In the genomic region with DNA sequence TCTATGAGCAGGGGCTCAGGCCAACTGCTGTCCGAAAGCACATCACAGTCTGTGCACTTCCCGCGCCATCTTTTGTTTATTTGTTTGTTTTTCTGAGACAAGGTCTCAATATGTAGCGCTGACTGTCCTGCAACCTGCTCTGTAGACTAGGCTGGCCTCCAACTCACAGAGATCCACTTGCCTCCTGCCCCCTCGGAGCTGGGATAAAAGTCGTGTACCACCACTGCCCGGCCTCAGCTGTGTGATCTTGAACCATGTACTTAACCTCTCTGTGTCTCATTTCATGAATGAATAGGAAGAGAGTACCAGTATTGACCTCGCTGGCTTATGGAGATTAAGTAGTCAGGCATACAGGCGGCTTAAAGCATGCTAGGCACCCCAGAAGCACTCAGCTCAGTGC, we compare ENCODE assay signal across 13 mouse cellular contexts. TPM values are rescaled to one million over a fixed set of nuclear protein-coding genes. Genes with fewer than 3 reads are reported as not detected.
DNase-seq lines count a peak whose midpoint lies in the region; ATAC-seq and TF ChIP-seq lines count a peak whose summit lies in the region.
"Had no signal": no experiment of that assay in that cellular context is flagged by ENCODE, and none has a peak within 500 bp of the region (broad histone marks: within the 10 kb centered on the region; RNA-seq: fewer than 3 reads in every experiment).

No protein-coding gene starts in this region.

- 86% methylated on average over 9 of the region's 9 CpGs for whole genome bisulfite sequencing in heart, adult 2 months
- 83% methylated on average over 9 of the region's 9 CpGs for WGBS in heart, embryonic 11.5 days (ENCODE audit: insufficient replicate concordance)
- WGBS in kidney, embryonic 15.5 days, result 73% methylated on average over 9 of the region's 9 CpGs
- 87% methylated on average over 9 of the region's 9 CpGs for WGBS in midbrain, embryonic 10.5 days
- 82% methylated on average over 9 of the region's 9 CpGs for whole genome bisulfite sequencing in midbrain, embryonic 14.5 days
- WGBS in liver, embryonic 15.5 days (ENCODE audit: insufficient replicate concordance), result 81% methylated on average over 9 of the region's 9 CpGs

- no peak overlapping the region for H3K4me3 ChIP-seq in heart, adult 2 months
- no peak overlapping the region for H3K4me3 ChIP-seq in heart, embryonic 11.5 days (ENCODE audit: low read depth, low read length)
- no peak overlapping the region for H3K4me3 ChIP-seq in kidney, embryonic 15.5 days (replicated peaks)
- H3K4me3 ChIP-seq in midbrain, embryonic 10.5 days, result no peak overlapping the region
- no peak overlapping the region for H3K4me3 ChIP-seq in midbrain, embryonic 14.5 days (replicated peaks; ENCODE audit: low read depth, low read length)
- H3K4me3 ChIP-seq in liver, embryonic 15.5 days (replicated peaks), result no peak overlapping the region
- H3K4me3 ChIP-seq: forebrain, embryonic 10.5 days; limb, embryonic 10.5 days had no signal

- ATAC-seq in heart, embryonic 11.5 days (replicated peaks; ENCODE audit: insufficient number of reproducible peaks, low FRiP score, low TSS enrichment), result no peak
- ATAC-seq in kidney, embryonic 15.5 days (replicated peaks; ENCODE audit: low FRiP score), result no peak
- ATAC-seq in midbrain, embryonic 14.5 days (ENCODE audit: low FRiP score, low TSS enrichment), result no peak
- ATAC-seq in liver, embryonic 15.5 days (ENCODE audit: insufficient read depth), result no peak

- DNase-seq in heart, adult 2 months, result no peak
- DNase-seq in kidney, adult 8-10 months, result no peak
- no peak for DNase-seq in midbrain, embryonic 10.5 days (ENCODE audit: low spot score)
- DNase-seq in midbrain, embryonic 14.5 days, result no peak
- DNase-seq in frontal cortex, postnatal 25 days (ENCODE audit: low spot score in 2 of 2), result no peak
- DNase-seq: kidney, adult 11 months; thymus, postnatal 4 days had no signal

- no peaks in the 10 kb centered on the region for H3K27me3 ChIP-seq in heart, adult 2 months (ENCODE audit: control insufficient read depth, insufficient read depth, low read length)
- no peaks in the 10 kb centered on the region for H3K27me3 ChIP-seq in heart, embryonic 11.5 days (ENCODE audit: control insufficient read depth, insufficient read depth, low read length)
- H3K27me3 ChIP-seq in kidney, embryonic 15.5 days, result no peaks in the 10 kb centered on the region
- H3K27me3 ChIP-seq in midbrain, embryonic 10.5 days (ENCODE audit: low read depth, poor library complexity, severe bottlenecking), result no peaks in the 10 kb centered on the region
- no peaks in the 10 kb centered on the region for H3K27me3 ChIP-seq in midbrain, embryonic 14.5 days (ENCODE audit: control insufficient read depth, insufficient read depth, low read length)
- no peaks in the 10 kb centered on the region for H3K27me3 ChIP-seq in liver, embryonic 15.5 days

- H3K27ac ChIP-seq in heart, adult 2 months, result peak overlapping the region; percentile 96
- no peak overlapping the region for H3K27ac ChIP-seq in heart, embryonic 11.5 days (ENCODE audit: low read depth, low read length)
- peak overlapping the region; percentile 87 for H3K27ac ChIP-seq in kidney, embryonic 15.5 days
- H3K27ac ChIP-seq in midbrain, embryonic 10.5 days (replicated peaks), result 0 out of 2 replicates have a peak overlapping the region, but pooled peaks have one; percentile 28
- no peak overlapping the region for H3K27ac ChIP-seq in midbrain, embryonic 14.5 days (replicated peaks; ENCODE audit: low read depth, low read length)
- H3K27ac ChIP-seq in liver, embryonic 15.5 days (replicated peaks), result peak overlapping the region; percentile 46; the same call in 1 of the 2 replicates
- H3K27ac ChIP-seq: macrophage had no signal

- no peak for TF ChIP-seq EP300 in heart, adult 2 months (IDR thresholded peaks at IDR 0.05; ENCODE audit: insufficient read depth, low read depth, low read length)

- TF ChIP-seq POLR2A in heart, adult 2 months (IDR thresholded peaks at IDR 0.05; ENCODE audit: insufficient read depth, low read depth, low read length), result no peak

- H3K9me3 ChIP-seq in heart, embryonic 11.5 days (replicated peaks; ENCODE audit: control insufficient read depth, low read length), result no peaks in the 10 kb centered on the region
- no peaks in the 10 kb centered on the region for H3K9me3 ChIP-seq in kidney, embryonic 15.5 days (replicated peaks)
- H3K9me3 ChIP-seq in midbrain, embryonic 10.5 days (replicated peaks), result no peaks in the 10 kb centered on the region
- no peaks in the 10 kb centered on the region for H3K9me3 ChIP-seq in midbrain, embryonic 14.5 days (ENCODE audit: control insufficient read depth, low read length)
- no peaks in the 10 kb centered on the region for H3K9me3 ChIP-seq in liver, embryonic 15.5 days (replicated peaks)
- H3K9me3 ChIP-seq: forebrain, embryonic 10.5 days; limb, embryonic 10.5 days had no signal

- H3K36me3 ChIP-seq in heart, adult 2 months (ENCODE audit: control insufficient read depth, insufficient read depth, low read length), result peaks cover 8% of the 10 kb centered on the region
- peaks cover 6% of the 10 kb centered on the region; the same call in 1 of the 2 replicates for H3K36me3 ChIP-seq in heart, embryonic 11.5 days (ENCODE audit: control insufficient read depth, insufficient read depth, low read length)
- peaks cover 32% of the 10 kb centered on the region for H3K36me3 ChIP-seq in kidney, embryonic 15.5 days
- H3K36me3 ChIP-seq in midbrain, embryonic 10.5 days, result peaks cover 44% of the 10 kb centered on the region
- H3K36me3 ChIP-seq in midbrain, embryonic 14.5 days (ENCODE audit: control insufficient read depth, insufficient read depth, low read length), result peaks cover 34% of the 10 kb centered on the region
- H3K36me3 ChIP-seq in liver, embryonic 15.5 days (replicated peaks), result peaks cover 12% of the 10 kb centered on the region; the same call in 1 of the 2 replicates

- no peak overlapping the region for H3K9ac ChIP-seq in heart, adult 2 months (ENCODE audit: low read depth, low read length)
- no peak overlapping the region for H3K9ac ChIP-seq in heart, embryonic 11.5 days (ENCODE audit: low read depth, low read length)
- H3K9ac ChIP-seq in kidney, embryonic 15.5 days, result no peak overlapping the region
- no peak overlapping the region for H3K9ac ChIP-seq in midbrain, embryonic 14.5 days (replicated peaks; ENCODE audit: low read length)
- H3K9ac ChIP-seq in liver, embryonic 15.5 days, result no peak overlapping the region

- intact Hi-C loops in heart, adult 2 months (cut with DNase I), result no loop called here

- no peak for TF ChIP-seq CTCF in heart, adult 2 months (IDR thresholded peaks at IDR 0.05)

- peaks cover 7% of the 10 kb centered on the region for H3K79me2 ChIP-seq in heart, adult 2 months (replicated peaks; ENCODE audit: control insufficient read depth, insufficient read depth, low read length)

- peaks cover 28% of the 10 kb centered on the region for H3K4me1 ChIP-seq in heart, adult 2 months (ENCODE audit: control insufficient read depth, insufficient read depth, low read length)
- peaks cover 6% of the 10 kb centered on the region; the same call in 1 of the 2 replicates for H3K4me1 ChIP-seq in heart, embryonic 11.5 days (ENCODE audit: control insufficient read depth, insufficient read depth, low read length)
- peaks cover 59% of the 10 kb centered on the region for H3K4me1 ChIP-seq in kidney, embryonic 15.5 days
- H3K4me1 ChIP-seq in midbrain, embryonic 10.5 days, result peaks cover 24% of the 10 kb centered on the region
- peaks cover under 1% of the 10 kb centered on the region; the same call in 1 of the 2 replicates for H3K4me1 ChIP-seq in midbrain, embryonic 14.5 days (ENCODE audit: control insufficient read depth, insufficient read depth, low read length)
- H3K4me1 ChIP-seq in liver, embryonic 15.5 days (replicated peaks), result peaks cover 54% of the 10 kb centered on the region

- no peak overlapping the region for H3K4me2 ChIP-seq in heart, embryonic 11.5 days
- H3K4me2 ChIP-seq in kidney, embryonic 15.5 days, result no peak overlapping the region
- H3K4me2 ChIP-seq in midbrain, embryonic 14.5 days (ENCODE audit: low read length), result no peak overlapping the region
- H3K4me2 ChIP-seq in liver, embryonic 15.5 days, result no peak overlapping the region

RNA-seq across cellular contexts. Expression of a gene that starts 23.3 kb away (rescaled TPM):
- total RNA-seq in heart, adult 2 months (2021), result 10 to 100 TPM; 21.3 to 27.7 TPM
- polyA plus RNA-seq in heart, adult 2 months (2012; rRNA removed), result 37.3 and 40.1 TPM in 2 replicates
- polyA plus RNA-seq in heart, embryonic 11.5 days (2014; fragmentation: Nextera tagmentation; extraction: Ambion mirVana), result 1.5 and 2.5 TPM in 2 replicates
- polyA plus RNA-seq in kidney, embryonic 15.5 days (2015; fragmentation: Nextera tagmentation; extraction: Ambion mirVana), result 2.5 and 3.8 TPM in 2 replicates
- 3.0 and 3.1 TPM in 2 replicates for polyA plus RNA-seq in midbrain, embryonic 10.5 days (2016; fragmentation: Nextera tagmentation; extraction: Ambion mirVana)
- polyA plus RNA-seq in midbrain, embryonic 14.5 days (2014; fragmentation: Nextera tagmentation; extraction: Ambion mirVana), result 3.8 and 5.8 TPM in 2 replicates
- polyA plus RNA-seq in liver, embryonic 15.5 days (2015; fragmentation: Nextera tagmentation; extraction: Ambion mirVana), result 1.2 and 1.9 TPM in 2 replicates

RNA-seq across cellular contexts. Expression of a gene that starts 24.7 kb away (rescaled TPM):
- 1 to 10 TPM; 1.2 TPM for total RNA-seq in heart, adult 2 months (2021)
- polyA plus RNA-seq in heart, adult 2 months (2012; rRNA removed), result 1.4 and 2.0 TPM in 2 replicates
- 1.7 and 3.0 TPM in 2 replicates for polyA plus RNA-seq in heart, embryonic 11.5 days (2014; fragmentation: Nextera tagmentation; extraction: Ambion mirVana)
- polyA plus RNA-seq in kidney, embryonic 15.5 days (2015; fragmentation: Nextera tagmentation; extraction: Ambion mirVana), result 9.8 and 13.3 TPM in 2 replicates
- 7.8 and 9.9 TPM in 2 replicates for polyA plus RNA-seq in midbrain, embryonic 10.5 days (2016; fragmentation: Nextera tagmentation; extraction: Ambion mirVana)
- polyA plus RNA-seq in midbrain, embryonic 14.5 days (2014; fragmentation: Nextera tagmentation; extraction: Ambion mirVana), result 0.88 and 1.3 TPM in 2 replicates
- 0.47 and 0.69 TPM in 2 replicates for polyA plus RNA-seq in liver, embryonic 15.5 days (2015; fragmentation: Nextera tagmentation; extraction: Ambion mirVana)

RNA-seq across cellular contexts. Expression of a gene that starts 42.5 kb away (rescaled TPM):
- total RNA-seq in heart, adult 2 months (2021), result 1 to 10 TPM; 6.8 to 7.3 TPM
- 12.1 and 17.7 TPM in 2 replicates for polyA plus RNA-seq in heart, adult 2 months (2012; rRNA removed)
- polyA plus RNA-seq in heart, embryonic 11.5 days (2014; fragmentation: Nextera tagmentation; extraction: Ambion mirVana), result 14.2 and 14.3 TPM in 2 replicates
- 19.8 and 20.3 TPM in 2 replicates for polyA plus RNA-seq in kidney, embryonic 15.5 days (2015; fragmentation: Nextera tagmentation; extraction: Ambion mirVana)
- polyA plus RNA-seq in midbrain, embryonic 10.5 days (2016; fragmentation: Nextera tagmentation; extraction: Ambion mirVana), result 27.9 and 28.7 TPM in 2 replicates
- 20.3 and 21.4 TPM in 2 replicates for polyA plus RNA-seq in midbrain, embryonic 14.5 days (2014; fragmentation: Nextera tagmentation; extraction: Ambion mirVana)
- 8.6 and 10.8 TPM in 2 replicates for polyA plus RNA-seq in liver, embryonic 15.5 days (2015; fragmentation: Nextera tagmentation; extraction: Ambion mirVana)

RNA-seq across cellular contexts. Expression of a gene that starts 45.8 kb away (rescaled TPM):
- 10 to 100 TPM; 11.7 to 12.1 TPM for total RNA-seq in heart, adult 2 months (2021)
- 9.5 and 11.7 TPM in 2 replicates for polyA plus RNA-seq in heart, adult 2 months (2012; rRNA removed)
- 11.4 and 13.9 TPM in 2 replicates for polyA plus RNA-seq in heart, embryonic 11.5 days (2014; fragmentation: Nextera tagmentation; extraction: Ambion mirVana)
- polyA plus RNA-seq in kidney, embryonic 15.5 days (2015; fragmentation: Nextera tagmentation; extraction: Ambion mirVana), result 19.9 and 20.2 TPM in 2 replicates
- polyA plus RNA-seq in midbrain, embryonic 10.5 days (2016; fragmentation: Nextera tagmentation; extraction: Ambion mirVana), result 18.7 and 19.5 TPM in 2 replicates
- polyA plus RNA-seq in midbrain, embryonic 14.5 days (2014; fragmentation: Nextera tagmentation; extraction: Ambion mirVana), result 9.4 and 10.8 TPM in 2 replicates
- polyA plus RNA-seq in liver, embryonic 15.5 days (2015; fragmentation: Nextera tagmentation; extraction: Ambion mirVana), result 5.5 and 6.3 TPM in 2 replicates

RNA-seq across cellular contexts. Expression of a gene that starts 52.1 kb away (rescaled TPM):
- 1 to 10 TPM; 3.4 to 5.0 TPM for total RNA-seq in heart, adult 2 months (2021)
- 1.9 and 2.1 TPM in 2 replicates for polyA plus RNA-seq in heart, adult 2 months (2012; rRNA removed)
- polyA plus RNA-seq in heart, embryonic 11.5 days (2014; fragmentation: Nextera tagmentation; extraction: Ambion mirVana), result 5.0 and 6.0 TPM in 2 replicates
- 7.4 and 7.8 TPM in 2 replicates for polyA plus RNA-seq in kidney, embryonic 15.5 days (2015; fragmentation: Nextera tagmentation; extraction: Ambion mirVana)
- 8.9 and 10.9 TPM in 2 replicates for polyA plus RNA-seq in midbrain, embryonic 10.5 days (2016; fragmentation: Nextera tagmentation; extraction: Ambion mirVana)
- polyA plus RNA-seq in midbrain, embryonic 14.5 days (2014; fragmentation: Nextera tagmentation; extraction: Ambion mirVana), result 6.4 and 7.3 TPM in 2 replicates
- polyA plus RNA-seq in liver, embryonic 15.5 days (2015; fragmentation: Nextera tagmentation; extraction: Ambion mirVana), result 3.8 and 4.9 TPM in 2 replicates

Comparison
In these comparisons a context has a peak if more than half of its experiments do, and no peak if none do; other contexts are left out.
1. H3K27ac ChIP-seq: peak in heart, adult 2 months (single experiment), kidney, embryonic 15.5 days (single experiment), midbrain, embryonic 10.5 days (single experiment) and liver, embryonic 15.5 days (single experiment); none in heart, embryonic 11.5 days (single experiment) and midbrain, embryonic 14.5 days (single experiment).